Mouse (Mus musculus): ENCODE results near the gene Gse1.
A peak's percentile ranks its signal among the peaks of the same experiment; 100 is the strongest.

Gse1 gene

DNA sequence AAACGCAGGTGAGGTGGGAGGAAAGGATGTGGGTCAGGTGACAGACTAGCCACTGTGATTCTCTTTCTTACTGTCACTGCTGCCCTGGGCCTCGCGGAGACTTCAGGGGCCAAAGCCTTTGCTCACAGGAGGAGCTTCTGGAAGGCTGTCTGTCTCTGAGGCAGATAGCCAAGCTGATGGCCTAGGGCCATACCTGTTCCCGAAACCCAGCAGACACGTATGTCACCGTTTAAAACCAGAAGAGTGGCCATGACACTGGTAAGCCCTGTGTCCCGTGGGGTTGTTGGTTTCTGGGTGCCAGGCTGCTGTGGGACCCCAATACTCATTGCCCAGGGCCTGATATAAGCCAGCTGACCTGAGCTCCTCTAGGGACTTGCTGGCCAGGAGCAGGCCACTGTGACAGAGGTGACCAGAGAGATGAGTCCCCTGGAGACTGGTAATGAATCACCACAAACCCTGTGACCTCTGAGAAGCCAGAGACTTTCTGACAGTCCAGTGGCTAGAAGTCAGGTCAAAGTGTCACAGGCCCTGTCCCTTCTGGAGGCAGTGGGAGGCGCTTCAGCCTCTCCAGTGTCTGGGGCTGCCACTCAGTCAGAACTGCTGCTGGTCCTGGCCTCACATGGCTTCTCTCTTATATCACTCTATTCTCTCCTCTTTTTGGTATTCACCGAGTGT is 253.9 kb downstream of the Gse1 start:
- DNase-seq (ENCODE audit: low read depth), result no peak

- DNase-seq (ENCODE audit: low read depth), result no peak
These were observed 256.2 kb downstream of the Gse1 start for GRCm38 (mm10) chr8:120484460-120484859.

- no peak for DNase-seq (ENCODE audit: low read depth)
These were observed 256.9 kb downstream of the Gse1 start for GRCm38 (mm10) chr8:120485116-120485515.

DNA sequence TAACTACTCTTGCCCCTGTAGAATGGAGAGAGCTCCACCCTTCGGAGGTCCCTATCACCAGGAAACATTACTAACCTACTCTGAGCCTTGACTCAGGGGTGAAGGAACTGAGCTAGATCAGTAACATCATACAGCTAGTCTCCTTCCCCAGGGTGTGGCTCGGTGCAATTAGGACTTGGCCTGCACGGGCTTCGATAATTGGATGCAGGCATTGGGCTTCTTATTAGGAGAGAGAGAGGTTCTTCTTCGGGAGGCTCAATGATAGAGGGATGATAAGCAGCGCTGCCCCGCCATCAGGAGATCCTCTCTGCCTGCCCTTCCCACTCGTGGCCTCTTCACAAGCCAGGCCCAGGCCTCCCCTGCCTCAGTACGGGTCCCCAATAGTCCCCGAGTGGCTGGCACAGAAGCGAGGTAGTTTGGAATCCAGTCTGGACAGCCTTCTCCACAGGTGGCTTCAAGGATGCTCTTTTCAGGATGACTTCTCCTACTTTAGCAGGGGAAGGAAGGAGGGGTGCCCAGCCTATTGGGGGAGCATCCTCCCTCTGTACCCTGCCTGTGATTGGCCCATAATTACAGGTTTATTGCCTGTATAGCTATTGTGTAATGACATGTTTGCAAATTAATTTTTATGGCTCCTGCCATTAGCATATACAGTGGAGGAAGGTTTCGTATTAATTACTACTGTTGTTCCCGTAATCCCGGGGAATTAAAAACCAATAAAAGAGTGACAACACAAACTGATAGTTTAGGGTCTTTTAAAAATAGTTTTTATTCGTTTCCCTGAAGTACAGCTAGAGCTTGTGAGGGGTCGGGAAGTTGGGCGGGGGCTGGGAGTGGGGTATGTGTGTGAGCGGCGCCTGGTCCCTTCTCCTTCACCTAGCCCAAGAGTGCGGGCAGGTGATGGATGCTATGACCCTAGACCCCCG is 257.6 kb downstream of the Gse1 start:
- no peak for DNase-seq (ENCODE audit: low read depth)

DNA sequence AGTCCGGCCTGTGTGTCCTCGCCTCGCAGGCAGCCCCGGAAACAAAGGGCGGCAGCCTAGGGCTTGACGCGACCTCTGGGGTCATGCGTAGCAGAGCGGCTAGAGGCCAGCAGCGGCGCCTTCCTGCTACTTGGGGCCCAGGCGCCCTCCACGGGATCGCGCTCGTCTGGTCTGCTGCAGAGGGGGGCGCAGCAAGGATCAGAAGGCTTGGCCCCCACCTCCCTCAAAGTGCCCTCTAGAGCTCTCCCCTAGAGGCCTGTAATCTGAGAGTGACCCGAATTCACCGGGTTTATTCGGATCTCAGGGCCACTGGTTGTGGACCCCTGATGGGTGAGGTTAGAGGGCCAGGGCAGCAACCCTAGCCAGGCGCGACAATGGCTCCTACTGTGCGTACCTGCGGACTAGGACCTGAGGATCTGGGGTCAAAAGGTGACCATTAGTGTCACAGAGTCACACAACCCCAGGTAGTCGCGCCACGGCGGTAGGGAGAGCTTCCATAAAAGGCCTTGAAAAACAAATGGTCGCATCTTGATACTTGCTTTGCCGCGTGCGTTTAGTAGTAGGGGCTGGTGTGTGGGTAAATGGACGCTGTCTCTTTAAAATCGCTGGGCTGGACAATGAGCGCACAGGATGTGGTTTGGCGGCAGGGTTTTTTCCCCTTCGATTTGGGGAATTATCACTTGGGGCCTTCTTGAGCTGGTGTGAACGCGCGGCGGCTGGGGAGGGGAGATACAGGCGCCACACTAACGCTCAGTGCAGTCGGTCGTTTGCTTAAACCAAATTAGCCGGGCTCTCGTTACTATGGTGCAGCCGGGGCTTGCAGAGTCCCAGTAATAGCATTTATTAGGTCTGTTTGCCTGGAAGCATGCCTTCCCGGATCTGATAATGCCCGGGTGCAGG is 258.5 kb downstream of the Gse1 start:
- DNase-seq (ENCODE audit: low read depth), result peak; percentile 86

DNA sequence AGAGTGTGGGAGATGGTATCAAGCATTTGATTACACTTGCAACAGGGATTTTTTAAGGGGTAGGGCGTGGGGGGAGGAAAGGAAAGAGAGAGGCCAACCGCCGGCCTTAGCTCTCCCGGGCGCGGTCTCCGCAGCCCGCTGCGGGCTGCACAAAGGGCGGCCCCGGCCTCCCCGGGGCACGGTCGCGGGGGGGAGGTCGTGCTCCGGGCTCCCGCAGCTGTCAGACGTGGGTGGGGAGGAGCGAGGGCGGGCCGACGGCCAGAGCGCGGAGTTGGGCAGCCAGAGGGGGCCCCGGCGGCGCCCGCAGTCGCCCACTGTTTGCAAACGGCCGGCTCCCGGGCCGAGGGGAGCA is 259.1 kb downstream of the Gse1 start:
- DNase-seq (ENCODE audit: low read depth), result no peak

GRCm38 (mm10) chr8:120487729-120488510 is 259.7 kb downstream of the Gse1 start:
- DNase-seq (ENCODE audit: low read depth), result no peak

- DNase-seq (ENCODE audit: low read depth), result no peak
These were observed 260.4 kb downstream of the Gse1 start for GRCm38 (mm10) chr8:120488636-120489131.

GRCm38 (mm10) chr8:120489142-120489754 is 261.0 kb downstream of the Gse1 start:
- DNase-seq (ENCODE audit: low read depth), result no peak

DNA sequence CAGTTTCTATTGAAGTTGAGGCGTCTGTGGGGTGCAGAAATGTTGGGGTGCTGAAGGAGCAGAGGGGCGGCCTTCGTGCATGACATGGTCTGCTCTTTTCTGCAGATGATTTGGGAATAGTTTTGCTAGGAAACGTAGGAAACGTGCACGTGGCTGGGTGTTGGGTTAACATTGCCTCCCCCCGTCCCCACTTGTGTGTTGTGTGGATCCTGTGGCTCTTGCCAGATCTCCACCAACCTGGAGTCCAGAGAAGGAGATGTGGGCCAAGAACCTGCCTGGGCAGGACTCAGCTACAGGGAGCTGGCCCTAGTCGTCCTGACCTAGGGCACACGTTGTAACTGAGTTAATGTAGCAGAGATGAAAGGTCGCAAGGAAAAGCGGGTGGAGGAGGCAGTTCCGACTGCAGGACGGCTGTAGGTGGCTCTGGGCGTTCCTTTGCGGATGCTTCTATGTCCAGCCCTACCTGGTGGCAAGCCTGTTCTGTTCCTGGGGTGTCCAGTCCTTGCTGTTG is 261.6 kb downstream of the Gse1 start:
- DNase-seq (ENCODE audit: low read depth), result no peak

DNA sequence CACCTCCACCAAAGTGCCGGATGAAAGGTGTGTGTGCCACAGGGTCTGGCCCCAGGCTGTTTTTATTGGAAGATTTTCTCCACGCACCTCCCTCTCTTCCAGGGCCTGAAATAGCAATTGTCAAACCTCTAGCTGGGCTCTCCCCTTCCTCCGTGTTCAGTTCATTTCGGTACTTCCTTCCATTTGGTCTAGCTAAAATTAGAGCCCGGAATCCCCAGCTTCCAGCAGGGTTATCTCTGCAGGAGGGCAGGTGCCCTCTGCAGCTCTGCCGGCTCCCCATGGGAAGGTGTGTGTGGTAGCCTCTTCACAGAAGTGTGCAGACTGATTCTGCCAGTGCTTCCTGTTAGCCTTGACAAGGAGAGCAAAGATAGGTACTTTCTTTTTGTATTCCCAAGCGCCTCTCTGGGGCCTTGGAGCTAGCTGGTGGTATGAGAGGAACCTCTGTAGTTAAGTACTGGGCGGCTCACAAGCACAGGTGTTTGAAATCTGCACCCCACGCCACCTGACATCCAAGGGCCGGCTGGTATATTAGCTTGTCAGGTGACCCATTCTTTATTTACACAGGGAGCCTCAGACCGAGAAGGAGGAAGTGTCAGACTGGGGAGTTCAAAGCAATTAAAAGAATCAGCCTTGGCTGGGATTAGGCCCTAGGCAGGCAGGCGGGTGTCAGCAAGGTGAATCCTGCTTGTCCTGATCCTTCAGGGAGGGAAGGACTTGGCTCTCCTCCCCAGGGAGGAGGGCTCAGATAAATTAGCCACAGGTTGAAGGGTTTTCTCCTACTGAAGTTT is 262.3 kb downstream of the Gse1 start:
- DNase-seq (ENCODE audit: low read depth), result no peak

DNA sequence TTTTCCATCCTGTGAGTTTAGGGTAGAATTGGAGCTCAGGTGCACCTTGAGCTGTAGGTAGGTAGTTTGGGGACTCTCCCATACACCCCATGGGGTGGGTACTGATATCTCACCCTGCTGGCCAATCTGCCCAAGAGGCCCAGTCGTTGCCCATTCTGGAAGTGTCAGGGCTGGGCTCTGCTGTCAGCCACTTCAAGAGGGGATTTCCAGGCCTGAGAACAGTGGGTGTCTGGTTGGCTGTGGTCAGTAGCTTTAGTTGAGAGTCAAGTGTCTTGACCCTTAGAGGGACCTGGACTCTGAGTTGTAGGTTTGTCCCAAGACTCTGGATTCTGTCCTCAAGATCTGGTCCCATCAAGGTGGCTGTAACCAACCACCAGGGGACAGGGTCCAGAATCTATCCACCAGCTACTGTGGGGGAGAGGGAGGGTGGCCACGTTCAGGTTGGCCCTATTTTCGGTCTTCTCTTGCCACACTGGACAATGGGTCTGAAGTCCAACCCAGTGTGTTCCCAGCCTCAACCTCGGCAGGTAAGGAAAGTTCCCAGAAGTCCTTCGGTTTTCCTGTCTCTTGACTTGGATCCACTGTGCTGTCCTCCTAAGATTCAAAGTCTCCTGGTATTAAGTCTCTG is 263.0 kb downstream of the Gse1 start:
- DNase-seq (ENCODE audit: low read depth), result no peak

- no peak for DNase-seq (ENCODE audit: low read depth)
These were observed 264.1 kb downstream of the Gse1 start for GRCm38 (mm10) chr8:120492193-120492880.

DNA sequence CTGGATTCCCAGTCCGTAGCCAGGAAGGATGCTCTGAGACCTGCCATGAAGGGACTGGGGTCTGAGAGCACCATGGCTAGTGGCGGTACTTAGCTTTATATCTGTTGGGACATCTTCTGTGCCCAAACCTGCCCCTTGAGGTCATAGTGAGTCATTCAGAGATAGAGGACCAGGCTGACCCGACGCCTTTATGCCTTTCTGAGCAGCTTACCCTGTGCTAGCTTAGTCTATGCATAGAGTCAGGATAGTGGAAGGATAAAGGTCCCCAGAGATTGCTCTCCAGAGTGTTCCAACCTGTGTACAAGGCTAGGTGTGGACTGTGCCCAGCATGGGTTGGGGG is 264.6 kb downstream of the Gse1 start:
- no peak for DNase-seq (ENCODE audit: low read depth)

- no peak for DNase-seq (ENCODE audit: low read depth)
These were observed 265.5 kb downstream of the Gse1 start for GRCm38 (mm10) chr8:120493508-120494464.

DNA sequence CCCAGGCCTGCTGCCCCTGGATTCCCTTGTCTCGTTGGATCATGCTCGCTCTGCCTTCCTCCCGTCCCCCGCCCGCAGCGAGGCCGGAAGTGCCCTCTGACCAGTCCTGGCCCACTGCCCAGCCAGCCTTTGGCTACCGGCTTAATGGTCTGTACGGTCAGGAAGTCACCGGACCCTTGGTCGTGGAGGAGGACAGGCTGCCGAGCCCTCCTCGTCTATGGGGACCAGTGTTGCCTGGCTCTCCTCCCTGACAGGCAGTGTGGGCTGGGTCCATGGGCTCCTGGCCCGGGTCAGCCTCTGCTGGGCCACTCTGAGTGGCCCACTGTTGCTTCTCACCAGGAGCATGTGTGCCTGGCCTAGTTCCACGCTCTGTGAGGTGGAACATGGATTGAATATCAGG is 266.6 kb downstream of the Gse1 start:
- DNase-seq (ENCODE audit: low read depth), result no peak

DNA sequence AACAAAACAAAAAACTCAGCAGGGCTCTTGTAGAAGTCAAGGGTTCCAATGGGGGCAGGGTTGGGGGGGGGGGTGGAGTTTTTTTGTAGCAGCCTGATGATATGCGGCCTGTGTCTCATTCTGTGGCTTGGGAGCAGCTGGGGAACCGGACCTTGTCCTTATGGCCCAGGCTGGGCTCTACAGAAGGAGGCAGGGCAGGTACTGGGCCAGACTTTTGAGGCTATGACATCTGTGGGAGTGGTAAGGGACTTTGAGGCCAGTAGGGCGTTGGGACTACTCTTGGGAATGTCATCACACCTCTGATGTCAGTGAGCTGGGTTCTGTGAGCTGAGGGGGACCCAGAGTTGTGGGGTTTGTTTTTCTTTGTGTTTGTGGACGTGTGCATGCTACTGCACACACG is 267.2 kb downstream of the Gse1 start:
- DNase-seq (ENCODE audit: low read depth), result no peak

DNA sequence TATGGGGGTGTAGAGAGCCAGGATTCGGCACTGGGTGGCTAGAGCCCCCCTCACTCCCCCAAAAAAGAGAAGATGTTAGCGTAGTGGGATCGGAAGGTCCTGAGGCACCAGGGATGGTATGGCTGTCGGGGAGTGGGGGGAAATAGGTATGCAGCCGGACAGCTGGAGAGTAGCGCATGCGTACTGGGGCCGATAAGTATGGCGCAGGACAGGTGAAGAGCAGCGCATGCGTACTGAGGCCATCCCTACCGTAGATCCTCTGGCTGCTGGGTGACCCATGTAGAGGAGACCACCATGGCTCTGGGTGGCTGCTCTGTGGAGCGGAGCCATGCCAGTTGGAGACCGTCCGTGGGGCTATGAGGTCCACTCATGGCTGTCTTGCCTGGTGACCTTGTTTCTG is 268.2 kb downstream of the Gse1 start:
- no peak for DNase-seq (ENCODE audit: low read depth)

Measured in c-Kit-positive CD71-negative TER-119-negative erythroid progenitor cells, embryonic 14.5 days (primary cell).